Mouse (Mus musculus) urinary bladder, postnatal 36 days (tissue): ENCODE measurements around the gene Shroom3.
"Not testable (repeated sequence)": the region's sequence is repeated elsewhere in the genome, so short reads cannot be mapped to it uniquely, and the experiment has no call there.

Experiments used
- DNase-seq, 2 experiments: peaks; one replicate each; pipeline ENCODE4 v3.0.0; 2022; ENCODE audit warnings: low spot score in 2 of 2, mixed read lengths in 1 of 2

Shroom3 gene

GRCm38 (mm10) chr5:92893711-92894110, 210.5 kb downstream of the Shroom3 start:
- no peak for DNase-seq

GRCm38 (mm10) chr5:92895877-92896276, 212.6 kb downstream of the Shroom3 start:
- no peak for DNase-seq

- DNase-seq, result no peak
These were observed 213.6 kb downstream of the Shroom3 start for GRCm38 (mm10) chr5:92896725-92897280.

- DNase-seq, result peak; percentile 75 to 76
These were observed 214.8 kb downstream of the Shroom3 start for GRCm38 (mm10) chr5:92897766-92898745.

GRCm38 (mm10) chr5:92900470-92900869, 217.2 kb downstream of the Shroom3 start:
- no peak for DNase-seq

- no peak for DNase-seq
These were observed 218.6 kb downstream of the Shroom3 start for GRCm38 (mm10) chr5:92901870-92902269.

GRCm38 (mm10) chr5:92905146-92905545, 221.9 kb downstream of the Shroom3 start:
- no peak for DNase-seq

GRCm38 (mm10) chr5:92905594-92906008, 222.4 kb downstream of the Shroom3 start:
- no peak for DNase-seq

GRCm38 (mm10) chr5:92908227-92908626, 225.0 kb downstream of the Shroom3 start:
- no peak for DNase-seq

GRCm38 (mm10) chr5:92910838-92911237, 227.6 kb downstream of the Shroom3 start:
- DNase-seq, result no peak

- no peak for DNase-seq
These were observed 232.2 kb downstream of the Shroom3 start for GRCm38 (mm10) chr5:92915421-92915820.

- DNase-seq, result no peak
These were observed 234.5 kb downstream of the Shroom3 start for GRCm38 (mm10) chr5:92917755-92918154.

GRCm38 (mm10) chr5:92918170-92918569, 234.9 kb downstream of the Shroom3 start:
- no peak for DNase-seq

- DNase-seq, result no peak
These were observed 235.6 kb downstream of the Shroom3 start for GRCm38 (mm10) chr5:92918866-92919265.

- DNase-seq, result no peak
These were observed 236.2 kb downstream of the Shroom3 start for GRCm38 (mm10) chr5:92919390-92919789.

- DNase-seq, result no peak
These were observed 237.7 kb downstream of the Shroom3 start for GRCm38 (mm10) chr5:92920984-92921383.

- no peak for DNase-seq
These were observed 238.5 kb downstream of the Shroom3 start for GRCm38 (mm10) chr5:92921728-92922127.

GRCm38 (mm10) chr5:92922981-92923380, 239.7 kb downstream of the Shroom3 start:
- DNase-seq, result not testable (repeated sequence)

- DNase-seq, result peak; percentile 74 to 79
These were observed 241.7 kb downstream of the Shroom3 start for GRCm38 (mm10) chr5:92924851-92925477.

GRCm38 (mm10) chr5:92927667-92928066, 244.4 kb downstream of the Shroom3 start:
- peak in 1 of 2 experiments; percentile 28 for DNase-seq

- no peak for DNase-seq
These were observed 247.3 kb downstream of the Shroom3 start for GRCm38 (mm10) chr5:92930557-92930956.

- no peak for DNase-seq
These were observed 248.1 kb downstream of the Shroom3 start for GRCm38 (mm10) chr5:92931298-92931697.
